Mouse (Mus musculus) inflammation-experienced regulatory T-cells, adult 6 months (primary cell): ENCODE results near the gene Bmpr2. TPM values are rescaled to one million over a fixed set of nuclear protein-coding genes. Genes with fewer than 3 reads are reported as not detected.

Source experiments
- polyA plus RNA-seq, 3 experiments: library from polyadenylated mRNA; unstranded; fragments of 100-300 nt; shearing (Covaris generic); gene quantifications; one replicate each; pipeline ENCODE4 v1.2.1; 2017

Bmpr2 gene
- polyA plus RNA-seq, 3 experiments from 2014 or later = 2.6 to 3.5 (median 3.3) TPM

Other genes starting within 250 kb of the Bmpr2 start
- gene Gm973, start 247.1 kb upstream of the Bmpr2 start, polyA plus RNA-seq = 1 to 10 TPM in 1 of 3 experiments, not detected in 2; 1.8 TPM
- gene Sumo1, start 92.6 kb upstream of the Bmpr2 start, polyA plus RNA-seq = 100 to 1,000 TPM; 529 to 560 (median 532) TPM
- gene Nop58, start 78.4 kb upstream of the Bmpr2 start, polyA plus RNA-seq = 100 to 1,000 TPM; 155 to 208 (median 208) TPM
- gene Fam117b, start 149.6 kb downstream of the Bmpr2 start, polyA plus RNA-seq = 10 to 100 TPM; 14.7 to 26.3 (median 15.4) TPM